Mouse (Mus musculus) erythroblast, embryonic 14.5 days (primary cell): ENCODE results near the gene Ankdd1b.

Experiments used
- GATA1 ChIP-seq: IDR thresholded peaks from 2 replicates; pipeline ENCODE4 v1.6.1; 2012; ENCODE audit warnings: low read length, inconsistent platforms, mixed read lengths
- TAL1 ChIP-seq: IDR thresholded peaks from 3 replicates; pipeline ENCODE4 v1.6.1; 2012; ENCODE audit warnings: low read length, inconsistent platforms, mixed read lengths

GRCm38 (mm10) chr13:96432376-96432811, 38.6 kb downstream of the Ankdd1b start:
- TF ChIP-seq GATA1 (no peak), TAL1 (no peak)
